Mouse (Mus musculus): ENCODE results near the gene Zc3h12a. TPM values are rescaled to one million over a fixed set of nuclear protein-coding genes. Genes with fewer than 3 reads are reported as not detected.

The Zc3h12a gene
- polyA plus RNA-seq, 1 experiment from 2014 or later, result 5.7 TPM

DNA sequence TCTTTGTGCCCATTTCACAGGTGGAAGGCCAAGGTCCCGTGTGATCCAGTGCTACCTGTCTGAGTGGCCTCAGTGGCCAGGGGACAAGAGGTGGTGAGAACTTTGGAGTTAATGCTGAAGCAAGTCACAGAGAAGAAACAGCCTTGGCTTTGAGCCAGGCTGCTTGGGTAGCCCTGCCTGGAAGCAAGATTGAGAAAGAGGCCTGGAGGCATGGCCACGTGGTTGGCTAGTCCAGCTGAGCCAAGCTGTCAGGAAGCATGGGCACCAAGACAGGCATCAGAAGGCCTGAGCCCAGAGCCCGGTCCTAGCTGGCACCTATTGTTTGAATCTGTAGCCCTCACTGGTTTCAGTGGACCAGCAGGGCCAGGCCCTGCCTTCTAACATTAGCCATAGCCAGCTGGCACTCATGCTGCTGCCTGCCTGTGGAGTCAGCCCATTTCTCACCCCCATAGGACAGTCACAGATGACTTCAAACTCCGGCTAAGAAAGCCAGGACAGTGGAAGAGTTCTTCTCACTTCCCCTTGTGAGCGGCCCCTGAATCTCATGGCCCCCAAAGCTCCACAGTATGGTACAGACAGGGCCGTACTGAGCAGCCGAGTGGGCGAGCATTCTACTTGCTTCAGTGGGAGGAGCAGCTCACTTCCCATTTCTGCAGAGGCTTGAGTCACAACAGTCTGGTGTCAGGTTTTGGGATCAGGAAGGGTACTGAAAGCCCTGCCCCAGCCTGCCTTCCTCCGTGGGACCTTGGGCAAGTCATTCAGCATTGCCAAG lies 11.4 kb downstream of the Zc3h12a start:
- peak; percentile 92 for DNase-seq (ENCODE audit: low read depth, low spot score)
- no peaks in the 10 kb centered on the region for H3K27me3 ChIP-seq
- peak; percentile 67 for ATAC-seq
- ChIA-PET CTCF (interaction anchor here (1.0 kb wide), 1 partner anchor 15 kb away, joined by 3 read pairs; no protein-coding TSS in a partner anchor), POLR2A (no interaction called here)
- in situ Hi-C loops (cut with MboI; ENCODE audit: low pct_unique_long_range_greater_than_20kb), result no loop called here
- no peak for TF ChIP-seq CTCF (IDR thresholded peaks at IDR 0.05)

DNA sequence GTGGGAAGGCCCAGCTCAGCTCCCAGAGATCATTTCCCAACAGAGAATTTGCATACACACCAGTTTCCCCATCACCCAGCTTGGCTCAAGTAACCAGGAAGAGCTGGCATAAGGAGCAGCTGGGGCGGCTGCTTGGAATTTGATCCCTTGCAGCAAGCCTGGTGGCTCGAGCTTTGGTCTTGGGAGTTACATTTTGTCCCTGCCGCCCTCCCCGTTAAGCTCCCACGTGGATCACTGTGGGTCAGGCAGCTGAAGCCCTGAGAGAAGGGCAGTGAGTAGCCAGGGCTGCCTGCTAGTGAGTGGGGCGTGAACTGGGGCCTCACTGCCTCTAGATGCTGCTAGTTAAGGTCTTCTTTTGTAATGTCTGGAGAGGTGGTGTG lies 11.9 kb downstream of the Zc3h12a start:
- no peak for DNase-seq (ENCODE audit: low read depth, low spot score)

DNA sequence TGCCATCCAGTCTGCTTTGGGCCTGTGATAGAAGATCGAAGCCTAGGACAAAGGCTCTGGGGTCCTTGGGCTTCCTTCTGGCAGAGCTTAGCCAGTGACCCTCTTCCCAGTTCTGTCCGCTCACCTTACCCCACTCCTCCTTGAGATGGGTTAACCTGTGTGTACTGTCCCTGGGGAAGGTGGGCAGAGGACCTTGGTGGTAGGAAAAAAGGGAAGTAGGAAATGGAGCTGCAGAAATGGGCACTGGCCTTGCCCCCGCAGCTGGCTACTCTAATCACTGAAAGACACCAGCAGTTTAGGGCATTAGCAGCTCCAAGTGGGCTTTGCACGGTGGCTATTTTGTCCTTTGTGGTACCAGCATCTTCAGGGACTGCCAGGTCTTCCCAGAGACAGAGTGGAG lies 12.6 kb downstream of the Zc3h12a start:
- no peak for TF ChIP-seq CTCF (IDR thresholded peaks at IDR 0.05)
- POLR2A ChIA-PET, result no interaction called here
- no peaks in the 10 kb centered on the region for H3K27me3 ChIP-seq
- CTCF ChIA-PET, result interaction anchor here (0.6 to 2.1 kb wide), 9 partner anchors 8 to 33 kb away, joined by 3 to 6 read pairs (median 4); no protein-coding TSS in a partner anchor
- in situ Hi-C loops (cut with MboI; ENCODE audit: low pct_unique_long_range_greater_than_20kb), result no loop called here
- DNase-seq (ENCODE audit: low read depth, low spot score), result no peak
- ATAC-seq, result no peak

More for the DNA sequence above, 11.9 kb downstream of the Zc3h12a start:
- CTCF ChIA-PET, result interaction anchor here (1.0 to 1.4 kb wide), 2 partner anchors 10 to 15 kb away, joined by 3 read pairs; no protein-coding TSS in a partner anchor
- ATAC-seq, result peak; percentile 48
- TF ChIP-seq CTCF (IDR thresholded peaks at IDR 0.05), result no peak
- POLR2A ChIA-PET, result no interaction called here
- no peaks in the 10 kb centered on the region for H3K27me3 ChIP-seq
- in situ Hi-C loops (cut with MboI; ENCODE audit: low pct_unique_long_range_greater_than_20kb), result no loop called here

DNA sequence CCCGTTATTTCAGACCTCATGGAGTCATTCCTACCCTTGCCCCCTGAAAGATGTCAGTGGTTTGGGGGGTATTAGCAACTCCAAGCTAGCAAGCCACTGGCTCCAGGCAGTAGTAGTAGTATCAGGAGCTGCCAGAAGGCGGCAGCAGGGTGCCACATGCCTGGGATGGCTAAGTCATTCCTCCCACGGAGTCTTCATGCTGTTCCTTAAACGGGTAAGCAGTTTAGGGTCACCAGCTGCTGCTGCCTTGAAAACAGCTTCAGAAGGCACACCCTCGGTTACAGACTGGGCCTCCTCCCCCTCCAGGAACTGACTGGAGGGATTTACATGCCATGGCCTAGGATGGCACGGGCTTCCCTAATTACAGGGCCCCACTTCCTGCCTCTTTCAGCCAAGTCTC lies 13.0 kb downstream of the Zc3h12a start:
- POLR2A ChIA-PET, result no interaction called here
- ATAC-seq, result peak; percentile 33
- no peaks in the 10 kb centered on the region for H3K27me3 ChIP-seq
- in situ Hi-C loops (cut with MboI; ENCODE audit: low pct_unique_long_range_greater_than_20kb), result no loop called here
- CTCF ChIA-PET, result interaction anchor here (0.6 to 2.1 kb wide), 8 partner anchors 9 to 33 kb away, joined by 3 to 6 read pairs (median 4); no protein-coding TSS in a partner anchor
- no peak for DNase-seq (ENCODE audit: low read depth, low spot score)
- TF ChIP-seq CTCF (IDR thresholded peaks at IDR 0.05), result no peak

- no peaks in the 10 kb centered on the region for H3K27me3 ChIP-seq
- no peak for TF ChIP-seq CTCF (IDR thresholded peaks at IDR 0.05)
- CTCF ChIA-PET, result no interaction called here
- POLR2A ChIA-PET, result no interaction called here
- no peak for ATAC-seq
- in situ Hi-C loops (cut with MboI; ENCODE audit: low pct_unique_long_range_greater_than_20kb), result no loop called here
- no peak for DNase-seq (ENCODE audit: low read depth, low spot score)
These were observed 22.3 kb downstream of the Zc3h12a start for GRCm38 (mm10) chr4:125105354-125105753.

DNA sequence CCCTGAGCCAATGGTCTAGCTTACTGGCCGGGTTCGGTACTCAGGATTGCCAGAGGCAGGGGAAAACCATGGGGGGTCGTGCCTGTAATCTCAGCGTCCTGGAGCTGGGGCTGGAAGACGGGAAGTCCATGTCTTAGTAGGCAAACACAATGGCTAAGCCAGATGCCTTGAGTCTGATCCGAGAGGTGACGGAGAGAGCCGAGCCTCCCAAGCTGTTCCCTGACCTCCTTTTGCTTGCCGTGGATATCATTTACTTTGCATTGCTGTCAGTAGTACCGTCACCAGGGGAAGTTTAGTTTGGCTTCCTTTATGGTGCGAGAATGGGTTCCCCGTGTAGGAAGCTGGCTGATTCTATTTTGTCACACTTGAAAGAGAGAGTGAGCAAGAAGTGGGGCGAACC lies 26.3 kb downstream of the Zc3h12a start:
- H3K27me3 ChIP-seq, result no peaks in the 10 kb centered on the region
- no peak for TF ChIP-seq CTCF (IDR thresholded peaks at IDR 0.05)
- in situ Hi-C loops (cut with MboI; ENCODE audit: low pct_unique_long_range_greater_than_20kb), result no loop called here
- ATAC-seq (no peak), DNase-seq (ENCODE audit: low read depth, low spot score) (no peak)
- POLR2A ChIA-PET, result no interaction called here
- CTCF ChIA-PET, result interaction anchor here (1.5 kb wide), 1 partner anchor 13 kb away, joined by 4 read pairs; no protein-coding TSS in a partner anchor

DNA sequence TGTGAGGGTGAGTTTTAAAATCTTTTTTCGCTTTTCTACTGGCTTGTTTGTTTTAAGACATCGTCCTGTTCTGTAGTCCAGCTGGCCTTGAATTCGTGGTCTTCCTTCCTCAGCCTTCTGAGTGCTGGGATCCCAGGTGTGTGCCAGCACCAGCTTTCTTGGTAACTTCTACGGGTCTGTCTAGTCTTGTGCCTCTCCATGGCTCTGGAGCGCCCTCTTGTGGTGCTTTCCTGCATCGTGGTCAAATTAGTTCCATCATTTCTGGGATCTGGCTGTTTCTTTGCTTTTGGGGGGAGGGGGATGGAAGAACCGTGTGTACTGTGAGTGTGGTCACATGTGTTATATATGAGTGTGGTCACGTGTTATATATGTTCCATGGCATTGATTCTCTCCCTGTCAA lies 28.2 kb downstream of the Zc3h12a start:
- no peaks in the 10 kb centered on the region for H3K27me3 ChIP-seq
- TF ChIP-seq CTCF (IDR thresholded peaks at IDR 0.05), result peak; percentile 87
- CTCF ChIA-PET, result interaction anchor here (0.7 to 1.7 kb wide), 3 partner anchors 51 to 156 kb away, joined by 3 to 6 read pairs (median 4); no protein-coding TSS in a partner anchor
- in situ Hi-C loops (cut with MboI; ENCODE audit: low pct_unique_long_range_greater_than_20kb), result no loop called here
- POLR2A ChIA-PET, result no interaction called here
- no peak for ATAC-seq
- DNase-seq (ENCODE audit: low read depth, low spot score), result no peak

GRCm38 (mm10) chr4:125097412-125097811 lies 30.2 kb downstream of the Zc3h12a start:
- CTCF ChIA-PET, result interaction anchor here (1.0 kb wide), 1 partner anchor 12 kb away, joined by 3 read pairs; the partner anchor contains the start of gene Meaf6
- ATAC-seq, result no peak
- in situ Hi-C loops (cut with MboI; ENCODE audit: low pct_unique_long_range_greater_than_20kb), result no loop called here

DNA sequence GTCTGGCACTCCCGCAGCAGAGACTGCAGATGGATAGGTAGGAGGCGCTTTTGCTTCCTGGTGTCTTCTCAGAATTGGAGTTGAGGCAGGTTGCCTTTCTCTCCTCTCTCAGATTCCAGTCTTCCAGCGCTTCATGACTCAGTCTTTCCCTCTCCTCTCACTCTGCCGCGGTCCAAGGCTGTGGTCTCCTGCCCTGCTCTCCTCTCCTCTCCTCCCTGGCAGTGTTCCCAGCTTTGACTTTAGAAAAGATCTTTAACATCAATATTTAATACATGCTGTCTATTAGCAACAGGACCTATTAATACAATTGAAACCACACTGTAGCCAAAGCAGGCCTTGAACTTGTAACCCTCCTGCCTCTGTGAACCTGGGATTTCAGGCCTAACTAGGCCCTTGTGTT lies 31.6 kb downstream of the Zc3h12a start:
- ChIA-PET POLR2A (no interaction called here), CTCF (interaction anchor here (3.9 kb wide), 1 partner anchor 11 kb away, joined by 15 read pairs; the partner anchor contains the start of gene Meaf6)
- DNase-seq (ENCODE audit: low read depth, low spot score) (no peak), ATAC-seq (no peak)
- in situ Hi-C loops (cut with MboI; ENCODE audit: low pct_unique_long_range_greater_than_20kb), result no loop called here
- no peak for TF ChIP-seq CTCF (IDR thresholded peaks at IDR 0.05)
- no peaks in the 10 kb centered on the region for H3K27me3 ChIP-seq

More at GRCm38 (mm10) chr4:125097412-125097811, 30.2 kb downstream of the Zc3h12a start:
- H3K27me3 ChIP-seq, result no peaks in the 10 kb centered on the region
- TF ChIP-seq CTCF (IDR thresholded peaks at IDR 0.05), result no peak
- POLR2A ChIA-PET, result no interaction called here
- no peak for DNase-seq (ENCODE audit: low read depth, low spot score)

- no peak for ATAC-seq
- DNase-seq (ENCODE audit: low read depth, low spot score), result no peak
- in situ Hi-C loops (cut with MboI; ENCODE audit: low pct_unique_long_range_greater_than_20kb), result no loop called here
- POLR2A ChIA-PET, result no interaction called here
- H3K27me3 ChIP-seq, result no peaks in the 10 kb centered on the region
- CTCF ChIA-PET, result interaction anchor here (3.9 kb wide), 1 partner anchor 8 kb away, joined by 15 read pairs; the partner anchor contains the start of gene Meaf6
- TF ChIP-seq CTCF (IDR thresholded peaks at IDR 0.05), result no peak
These were observed 34.6 kb downstream of the Zc3h12a start for GRCm38 (mm10) chr4:125093031-125093430.

DNA sequence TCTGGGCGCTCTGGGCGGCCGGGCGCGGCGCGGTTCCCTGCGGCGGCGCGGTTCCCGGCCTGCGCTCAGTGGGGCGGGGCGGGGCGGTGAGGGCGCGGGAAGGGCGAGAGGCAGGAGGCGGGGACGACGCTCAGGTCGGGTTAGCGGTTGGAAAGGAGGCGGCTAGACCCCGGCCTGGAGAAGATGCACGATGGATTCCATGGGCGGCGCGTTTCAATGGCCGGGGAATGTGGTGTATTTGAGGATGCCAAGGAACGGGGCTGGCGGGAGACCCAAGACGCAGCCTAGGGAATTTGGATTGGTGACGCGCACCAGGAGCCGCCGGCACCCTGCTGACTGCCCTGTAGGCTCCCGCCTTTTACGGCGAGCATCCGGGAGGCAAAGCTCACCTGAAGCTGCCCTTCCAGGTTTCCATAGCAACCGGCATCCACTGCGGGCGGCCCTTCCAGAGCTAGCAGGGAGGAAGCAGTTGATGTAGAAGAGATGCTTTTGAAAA lies 42.2 kb downstream of the Zc3h12a start:
- DNase-seq (ENCODE audit: low read depth, low spot score) (no peak), ATAC-seq (peak; percentile 82)
- TF ChIP-seq CTCF (IDR thresholded peaks at IDR 0.05), result no peak
- ChIA-PET CTCF (interaction anchor here (0.9 to 2.0 kb wide), 9 partner anchors 9 to 34 kb away, joined by 3 to 15 read pairs (median 4); partner anchors contain the start of gene Dnali1), POLR2A (no interaction called here)
- in situ Hi-C loops (cut with MboI; ENCODE audit: low pct_unique_long_range_greater_than_20kb), result no loop called here
- H3K27me3 ChIP-seq, result no peaks in the 10 kb centered on the region
